Mouse (Mus musculus) kidney, embryonic 15.5 days (tissue): ENCODE data around the gene Grm7. TPM values are rescaled to one million over a fixed set of nuclear protein-coding genes. Genes with fewer than 3 reads are reported as not detected.

ENCODE experiments used
- ATAC-seq: fragments of 200-750 bp; cut with Nextera tagmentation; replicated peaks from 2 replicates; pipeline ENCODE4 v1.8.0; 2017; ENCODE audit warnings: moderate TSS enrichment; ENCODE audit not compliant: low FRiP score
- H3K27ac ChIP-seq: fragments of 300-500 bp; sonication (generic); 2 replicates; pipeline ENCODE4 v1.5.1; 2015; ENCODE audit warnings: mild to moderate bottlenecking, inconsistent platforms
- H3K27me3 ChIP-seq: fragments of 300-500 bp; sonication (generic); 2 replicates; pipeline ENCODE4 v1.6.1; 2015; ENCODE audit warnings: inconsistent platforms
- H3K36me3 ChIP-seq: fragments of 300-500 bp; sonication (generic); 2 replicates; pipeline ENCODE4 v1.6.1; 2015; ENCODE audit warnings: inconsistent platforms
- H3K4me1 ChIP-seq: fragments of 300-500 bp; sonication (generic); 2 replicates; pipeline ENCODE4 v1.6.1; 2015; ENCODE audit warnings: inconsistent platforms
- H3K4me2 ChIP-seq: fragments of 300-500 bp; sonication (generic); 2 replicates; pipeline ENCODE4 v1.6.1; 2015; ENCODE audit warnings: moderate library complexity, mild to moderate bottlenecking, inconsistent platforms
- H3K4me3 ChIP-seq: fragments of 300-500 bp; sonication (generic); replicated peaks from 2 replicates; pipeline ENCODE4 v1.5.1; 2015; ENCODE audit warnings: mild to moderate bottlenecking, inconsistent platforms
- H3K9ac ChIP-seq: fragments of 300-500 bp; sonication (generic); 2 replicates; pipeline ENCODE4 v1.6.1; 2015; ENCODE audit warnings: mild to moderate bottlenecking, inconsistent platforms
- H3K9me3 ChIP-seq: fragments of 300-500 bp; sonication (generic); replicated peaks from 2 replicates; pipeline ENCODE4 v1.6.1; 2016; ENCODE audit warnings: inconsistent platforms
- WGBS: fragments of 180-500 bp; shearing (Covaris S2); methylation state at CpG from one replicate; pipeline ENCODE4 v1.1.7; 2015; ENCODE audit warnings: mixed read lengths; 5-methylcytosine and 5-hydroxymethylcytosine counted together
- polyA plus RNA-seq: library from polyadenylated mRNA; unstranded; fragments of >200 nt; fragmentation: Nextera tagmentation; extraction: Ambion mirVana; gene quantifications from 2 replicates; pipeline ENCODE4 v1.2.1, GENCODE M21; 2015

The Grm7 gene
- polyA plus RNA-seq, 1 experiment from 2014 or later: 7.2 TPM

DNA sequence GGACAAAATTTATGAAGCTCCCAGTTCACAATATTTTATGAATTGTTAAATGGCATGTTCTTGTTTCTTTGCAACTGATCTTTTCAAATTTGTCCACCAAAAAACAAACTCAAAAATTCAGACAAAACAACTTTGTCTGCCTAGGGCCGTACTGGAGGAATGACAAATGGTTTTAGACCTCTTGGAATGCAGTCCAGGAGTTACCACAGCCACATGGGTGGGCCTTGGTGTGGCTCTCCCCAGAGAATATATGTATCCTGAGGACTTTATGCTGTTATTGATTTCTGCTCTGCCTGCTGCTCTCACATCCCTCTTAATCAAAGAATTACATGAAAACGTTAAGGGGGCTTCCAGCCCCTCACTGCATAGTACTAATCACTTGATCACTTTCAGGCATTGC lies 400.5 kb downstream of the Grm7 start:
- Histone ChIP-seq H3K27ac (no peak overlapping the region), H3K36me3 (no peaks in the 10 kb centered on the region), H3K27me3 (no peaks in the 10 kb centered on the region), H3K4me1 (no peaks in the 10 kb centered on the region), H3K9me3 (no peaks in the 10 kb centered on the region), H3K4me3 (no peak overlapping the region), H3K9ac (no peak overlapping the region), H3K4me2 (no peak overlapping the region)
- no peak for ATAC-seq
- WGBS: 41% methylated on average over 2 of the region's 2 CpGs

DNA sequence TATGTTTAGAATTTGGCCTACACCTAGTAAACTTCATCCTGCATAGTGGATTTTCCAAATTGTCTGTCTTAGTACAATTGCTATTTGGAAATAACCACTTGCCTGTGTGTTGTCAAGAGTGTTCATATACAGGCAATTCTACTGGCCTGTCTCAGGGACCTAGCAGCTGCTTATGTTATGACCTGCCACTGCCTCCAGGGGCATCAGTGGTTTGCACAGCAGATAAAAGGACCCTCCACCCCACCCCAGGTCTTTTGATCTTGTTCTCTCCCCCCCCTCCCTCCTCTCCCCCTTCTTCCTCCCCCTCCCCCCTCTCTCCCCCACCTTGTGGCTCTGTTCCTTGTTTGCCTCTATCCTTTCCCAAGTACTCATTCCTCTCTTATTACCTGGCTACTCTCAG lies 403.9 kb downstream of the Grm7 start:
- Histone ChIP-seq H3K9ac (no peak overlapping the region), H3K27me3 (no peaks in the 10 kb centered on the region), H3K4me2 (no peak overlapping the region), H3K4me3 (no peak overlapping the region), H3K36me3 (no peaks in the 10 kb centered on the region), H3K4me1 (no peaks in the 10 kb centered on the region), H3K9me3 (no peaks in the 10 kb centered on the region), H3K27ac (no peak overlapping the region)
- no peak for ATAC-seq

DNA sequence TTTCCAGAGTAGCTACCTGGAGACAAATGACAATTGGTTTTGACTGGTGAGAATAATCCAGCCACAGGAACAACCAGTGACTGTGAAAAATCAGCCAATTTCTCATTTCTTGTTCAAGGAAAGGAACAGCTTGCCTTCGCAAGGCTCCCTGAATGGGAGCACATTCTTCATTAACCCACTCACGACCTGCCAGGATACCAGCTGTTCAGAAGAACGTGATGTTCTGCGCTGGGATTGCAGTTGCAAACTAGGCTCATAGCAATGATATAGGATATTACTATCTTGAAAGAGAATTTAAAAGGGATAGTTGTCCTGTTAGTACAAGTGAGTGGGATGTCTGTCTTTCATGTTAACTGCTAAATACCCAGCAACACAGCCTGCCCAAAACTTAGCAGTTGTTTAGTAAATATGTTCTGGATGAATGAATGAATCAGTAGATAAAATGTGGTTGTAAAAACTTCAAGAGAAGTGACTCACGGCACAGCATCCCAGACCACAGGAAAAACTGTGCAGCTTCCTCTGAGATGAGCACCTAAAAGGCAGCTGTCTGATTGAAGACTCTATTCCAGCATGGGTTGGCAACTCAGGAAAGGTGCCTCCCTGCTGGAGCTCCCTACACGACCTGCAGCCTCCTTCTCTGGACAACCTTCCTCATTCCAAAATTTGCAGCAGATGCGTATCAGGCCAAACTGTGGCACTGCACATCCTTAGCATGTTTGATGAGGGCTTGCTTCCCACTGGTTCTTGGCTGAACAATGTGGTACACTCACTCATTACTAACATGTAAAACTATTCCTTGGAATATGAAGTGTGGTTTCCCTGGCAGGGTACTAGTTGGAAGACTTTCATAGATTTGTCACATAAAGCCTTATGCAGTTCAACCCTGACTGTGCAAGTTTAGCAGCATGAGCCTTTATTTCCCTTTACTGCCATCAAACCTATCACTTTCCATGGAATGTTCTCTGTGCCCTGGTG lies 408.9 kb downstream of the Grm7 start:
- Histone ChIP-seq H3K4me2 (no peak overlapping the region), H3K27me3 (no peaks in the 10 kb centered on the region), H3K4me1 (no peaks in the 10 kb centered on the region), H3K27ac (no peak overlapping the region), H3K9me3 (no peaks in the 10 kb centered on the region), H3K36me3 (no peaks in the 10 kb centered on the region), H3K9ac (no peak overlapping the region), H3K4me3 (no peak overlapping the region)
- 70% methylated on average over 7 of the region's 7 CpGs for WGBS
- ATAC-seq: no peak

DNA sequence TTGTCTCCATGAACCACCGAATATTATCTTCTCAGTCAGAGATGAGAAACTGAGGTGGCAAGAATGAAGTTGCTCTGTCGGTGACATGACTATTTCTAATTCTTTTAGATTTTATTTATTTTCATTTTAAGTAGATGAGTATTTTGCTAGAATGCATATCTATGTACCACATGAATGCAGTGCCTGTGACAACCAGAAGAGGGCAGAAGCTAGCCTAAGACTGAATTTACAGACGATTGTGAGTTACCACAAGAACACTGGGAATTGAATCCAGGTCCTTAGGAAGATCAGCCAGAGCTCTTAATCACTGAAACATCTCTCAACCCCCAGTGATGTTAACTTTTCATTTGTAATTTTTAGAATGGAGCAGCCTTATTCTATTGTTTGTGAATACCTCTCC lies 412.4 kb downstream of the Grm7 start:
- no peak for ATAC-seq
- Histone ChIP-seq H3K4me3 (no peak overlapping the region), H3K9ac (no peak overlapping the region), H3K4me1 (no peaks in the 10 kb centered on the region), H3K9me3 (no peaks in the 10 kb centered on the region), H3K4me2 (no peak overlapping the region), H3K27ac (no peak overlapping the region), H3K27me3 (no peaks in the 10 kb centered on the region), H3K36me3 (no peaks in the 10 kb centered on the region)
- WGBS: 87% methylated on average over 3 of the region's 3 CpGs

DNA sequence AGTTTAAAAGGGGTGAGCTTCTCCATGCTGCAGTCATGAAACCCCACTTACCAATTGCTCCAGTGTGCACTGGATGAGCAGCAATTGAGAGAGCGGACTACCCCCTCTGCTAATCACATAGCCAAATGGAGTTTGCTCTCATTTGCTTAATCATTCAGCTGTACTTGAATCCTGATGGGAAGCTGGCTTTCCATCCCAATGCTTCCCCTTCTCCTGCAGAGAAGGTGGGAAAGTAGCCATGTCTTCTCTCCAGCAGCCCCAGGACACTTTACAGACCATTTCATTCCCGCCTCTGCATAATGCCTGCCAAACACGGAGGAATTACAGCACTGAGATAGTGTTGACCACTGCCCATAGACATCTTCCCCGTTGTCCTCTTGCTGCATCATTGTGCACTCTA lies 414.6 kb downstream of the Grm7 start:
- H3K4me1 ChIP-seq: no peaks in the 10 kb centered on the region
- no peak overlapping the region for H3K4me2 ChIP-seq
- H3K36me3 ChIP-seq: no peaks in the 10 kb centered on the region
- 84% methylated on average over 4 of the region's 4 CpGs for WGBS
- H3K27me3 ChIP-seq: no peaks in the 10 kb centered on the region
- ATAC-seq: no peak
- no peaks in the 10 kb centered on the region for H3K9me3 ChIP-seq
- no peak overlapping the region for H3K4me3 ChIP-seq
- no peak overlapping the region for H3K9ac ChIP-seq
- no peak overlapping the region for H3K27ac ChIP-seq

DNA sequence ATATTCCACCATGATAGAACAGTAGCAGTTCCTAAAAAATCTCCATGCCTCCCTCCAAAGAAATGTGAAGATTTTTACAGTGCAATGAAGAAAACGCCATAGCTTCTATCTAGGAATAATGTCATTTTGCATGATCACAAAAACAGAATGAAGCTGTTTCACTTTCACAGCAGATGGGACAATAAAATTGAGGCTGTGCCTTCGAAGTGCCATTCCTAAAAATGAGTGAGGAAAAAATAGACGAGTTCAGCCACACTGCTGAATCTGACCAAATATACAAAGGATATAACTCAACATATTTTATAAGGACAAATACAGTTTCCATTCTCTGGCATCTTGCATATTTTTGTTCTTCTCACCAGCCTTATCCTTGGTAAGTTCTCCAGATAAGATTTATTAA lies 439.2 kb downstream of the Grm7 start:
- ATAC-seq: no peak
- Histone ChIP-seq H3K9ac (no peak overlapping the region), H3K4me3 (no peak overlapping the region), H3K4me1 (no peaks in the 10 kb centered on the region), H3K27ac (no peak overlapping the region), H3K9me3 (no peaks in the 10 kb centered on the region), H3K36me3 (no peaks in the 10 kb centered on the region), H3K4me2 (no peak overlapping the region), H3K27me3 (no peaks in the 10 kb centered on the region)
- 82% methylated on average over 3 of the region's 3 CpGs for WGBS

DNA sequence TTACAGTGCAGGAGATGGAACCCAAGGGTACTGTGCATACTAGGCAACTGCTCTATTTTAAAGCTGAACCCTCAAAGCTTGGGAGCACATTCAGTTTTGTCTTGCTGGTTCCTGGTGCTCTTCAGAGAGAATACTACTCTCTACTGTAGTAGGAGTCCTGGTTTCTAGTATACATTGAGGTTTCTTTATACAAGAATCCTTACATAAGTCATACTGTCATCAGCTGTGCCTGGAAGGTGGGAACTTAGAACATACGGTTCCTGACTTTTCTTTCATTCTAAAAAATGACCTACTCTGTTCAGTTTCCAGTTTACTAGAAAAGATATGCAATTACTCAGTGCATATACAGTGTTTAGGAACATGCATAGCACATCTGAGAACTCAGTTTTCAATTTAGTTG lies 449.4 kb downstream of the Grm7 start:
- no peaks in the 10 kb centered on the region for H3K9me3 ChIP-seq
- H3K27me3 ChIP-seq: no peaks in the 10 kb centered on the region
- no peaks in the 10 kb centered on the region for H3K36me3 ChIP-seq
- H3K9ac ChIP-seq: no peak overlapping the region
- H3K4me1 ChIP-seq: no peaks in the 10 kb centered on the region
- ATAC-seq: no peak
- no peak overlapping the region for H3K27ac ChIP-seq
- no peak overlapping the region for H3K4me3 ChIP-seq
- H3K4me2 ChIP-seq: no peak overlapping the region
- WGBS: 86% methylated on average over 1 of the region's 1 CpGs

DNA sequence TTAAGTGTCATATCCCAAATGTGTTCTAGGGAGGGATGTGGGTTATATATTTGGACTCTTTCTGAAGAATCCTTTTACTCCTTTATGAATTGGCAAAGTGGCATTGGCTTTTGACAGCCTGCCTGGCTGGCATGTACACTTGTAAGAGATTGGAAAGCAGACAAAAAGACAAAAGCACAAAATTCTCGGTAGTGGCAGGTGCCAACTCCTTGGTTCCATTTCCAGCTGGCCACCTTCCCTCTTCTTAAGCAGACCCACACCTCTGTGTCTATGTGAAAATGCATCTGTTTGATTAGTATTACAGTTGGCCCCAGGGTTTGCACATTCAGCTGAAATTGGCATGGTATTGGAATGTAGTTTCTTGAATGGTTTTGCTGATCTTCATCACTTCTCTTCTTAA lies 460.1 kb downstream of the Grm7 start:
- ATAC-seq: no peak
- WGBS: 80% methylated on average over 1 of the region's 1 CpGs
- Histone ChIP-seq H3K9ac (no peak overlapping the region), H3K9me3 (no peaks in the 10 kb centered on the region), H3K36me3 (no peaks in the 10 kb centered on the region), H3K27me3 (no peaks in the 10 kb centered on the region), H3K27ac (no peak overlapping the region), H3K4me3 (no peak overlapping the region), H3K4me2 (no peak overlapping the region), H3K4me1 (no peaks in the 10 kb centered on the region)

DNA sequence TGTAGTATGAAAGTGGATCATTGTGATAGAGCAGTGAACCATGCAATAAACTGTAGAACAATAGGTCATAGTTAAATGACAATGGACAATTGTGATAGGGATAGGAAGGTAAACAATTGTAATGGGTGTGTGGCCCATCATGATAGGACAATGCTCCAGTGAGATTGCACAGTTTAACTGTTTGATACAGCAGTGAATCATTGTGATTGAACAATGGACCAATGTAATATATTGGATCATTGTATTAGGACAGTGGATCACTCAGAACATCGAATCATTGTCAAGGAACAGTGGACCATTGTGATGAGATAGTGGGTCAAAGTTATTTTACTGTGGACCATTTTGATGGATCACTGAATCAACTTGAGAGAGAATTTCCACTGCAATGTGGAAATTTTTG lies 515.7 kb downstream of the Grm7 start:
- no peak overlapping the region for H3K4me2 ChIP-seq
- WGBS: 86% methylated on average over 1 of the region's 1 CpGs

DNA sequence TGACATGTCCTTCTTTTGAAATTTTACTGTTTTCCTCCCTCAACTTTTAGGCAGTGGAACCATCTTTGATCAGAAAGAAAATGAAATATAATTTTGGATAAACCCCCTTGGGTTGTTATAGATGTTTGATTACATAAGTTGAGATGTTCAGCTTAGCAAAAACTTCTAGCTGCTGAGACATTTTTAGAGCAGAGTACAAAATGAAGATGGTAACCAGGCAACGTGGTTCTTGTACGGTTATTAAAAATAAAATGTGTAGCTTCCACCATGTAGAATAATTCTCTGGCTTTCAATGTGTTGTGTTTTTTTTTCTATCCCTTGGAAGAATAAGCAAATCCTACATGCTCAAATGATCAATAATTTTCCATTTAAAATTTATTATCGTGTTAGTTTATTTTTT lies 550.0 kb downstream of the Grm7 start:
- Histone ChIP-seq H3K36me3 (no peaks in the 10 kb centered on the region), H3K27ac (no peak overlapping the region), H3K9me3 (no peaks in the 10 kb centered on the region), H3K4me1 (no peaks in the 10 kb centered on the region), H3K4me3 (no peak overlapping the region), H3K27me3 (no peaks in the 10 kb centered on the region), H3K9ac (no peak overlapping the region), H3K4me2 (no peak overlapping the region)
- no peak for ATAC-seq
- 85% methylated on average over 3 of the region's 3 CpGs for WGBS

More for the DNA sequence above, 515.7 kb downstream of the Grm7 start:
- no peak overlapping the region for H3K9ac ChIP-seq
- H3K9me3 ChIP-seq: no peaks in the 10 kb centered on the region
- no peaks in the 10 kb centered on the region for H3K4me1 ChIP-seq
- no peak overlapping the region for H3K27ac ChIP-seq
- H3K27me3 ChIP-seq: no peaks in the 10 kb centered on the region
- no peaks in the 10 kb centered on the region for H3K36me3 ChIP-seq
- H3K4me3 ChIP-seq: no peak overlapping the region
- no peak for ATAC-seq

DNA sequence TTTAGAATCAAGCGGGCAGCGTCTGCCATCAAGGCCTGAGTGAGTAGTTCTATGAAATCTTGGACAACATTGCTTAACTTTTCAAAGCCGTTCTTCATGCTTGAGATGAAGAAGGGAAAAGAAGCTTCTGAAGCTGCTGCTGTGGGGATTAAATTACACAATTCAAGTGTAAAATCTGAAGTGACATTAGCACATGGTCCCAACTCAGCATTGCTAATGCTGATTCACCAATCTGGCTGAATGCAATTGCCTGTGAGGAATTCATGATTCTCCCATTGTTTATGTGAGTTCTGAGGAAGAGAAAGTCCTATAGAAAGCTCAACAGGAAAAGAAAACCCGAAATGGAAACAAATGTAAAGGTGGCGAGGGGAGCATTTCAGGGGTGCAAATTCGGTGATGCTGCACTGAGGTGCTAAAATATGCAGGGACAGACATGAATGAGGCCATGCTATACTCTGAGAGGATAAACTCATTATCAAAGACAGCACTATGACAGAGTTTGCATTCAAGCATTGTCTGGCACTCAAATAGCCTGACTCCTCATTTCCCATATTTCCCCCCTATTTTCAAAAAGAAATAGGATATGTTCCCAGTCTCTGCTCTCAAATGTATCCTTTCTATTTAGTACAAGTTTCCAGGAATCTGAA lies 575.8 kb downstream of the Grm7 start:
- Histone ChIP-seq H3K36me3 (no peaks in the 10 kb centered on the region), H3K4me1 (no peaks in the 10 kb centered on the region), H3K9ac (no peak overlapping the region), H3K9me3 (no peaks in the 10 kb centered on the region), H3K27ac (no peak overlapping the region), H3K4me2 (no peak overlapping the region), H3K27me3 (no peaks in the 10 kb centered on the region), H3K4me3 (no peak overlapping the region)
- ATAC-seq: no peak
- WGBS: 78% methylated on average over 6 of the region's 6 CpGs

DNA sequence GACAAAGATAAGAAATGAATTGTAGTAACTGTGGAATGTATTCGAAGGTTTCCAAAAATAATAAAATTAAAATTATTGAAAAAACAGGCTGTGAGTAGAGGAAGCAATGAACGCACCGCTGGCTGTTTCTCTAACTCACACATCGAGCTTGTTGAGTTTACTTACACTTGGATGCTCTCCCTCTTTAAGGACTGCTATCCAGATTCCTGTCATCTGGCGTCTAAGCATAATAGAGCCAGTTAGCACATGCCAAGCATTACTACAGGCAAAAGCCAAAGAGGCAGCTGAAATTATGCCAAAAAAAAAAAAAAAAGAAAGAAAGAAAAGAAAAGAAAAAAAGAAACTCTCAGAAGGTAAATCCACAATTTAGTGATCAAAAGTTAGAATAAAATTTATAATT lies 609.8 kb downstream of the Grm7 start:
- Histone ChIP-seq H3K27ac (no peak overlapping the region), H3K4me1 (no peaks in the 10 kb centered on the region), H3K27me3 (no peaks in the 10 kb centered on the region), H3K9me3 (no peaks in the 10 kb centered on the region), H3K9ac (no peak overlapping the region), H3K4me2 (no peak overlapping the region), H3K36me3 (no peaks in the 10 kb centered on the region), H3K4me3 (no peak overlapping the region)
- no peak for ATAC-seq
- WGBS: 71% methylated on average over 5 of the region's 5 CpGs
